Mouse (Mus musculus): Measurements from ENCODE around the gene Ern1. TPM values are rescaled to one million over a fixed set of nuclear protein-coding genes. Genes with fewer than 3 reads are reported as not detected.

Gene Ern1
- polyA plus RNA-seq, 1 experiment from 2014 or later: 3.9 TPM

- no peaks in the 10 kb centered on the region for H3K27me3 ChIP-seq (replicated peaks)
- ATAC-seq (ENCODE audit: extremely low read depth, insufficient number of reproducible peaks, low FRiP score, low TSS enrichment): no peak
- H3K27ac ChIP-seq (replicated peaks): no peak overlapping the region
- no peaks in the 10 kb centered on the region for H3K9me3 ChIP-seq
- no peak overlapping the region for H3K4me3 ChIP-seq
- WGBS: 74% methylated on average over 9 of the region's 9 CpGs
- H3K4me2 ChIP-seq: no peak overlapping the region
- H3K36me3 ChIP-seq: no peaks in the 10 kb centered on the region
- H3K9ac ChIP-seq: no peak overlapping the region
- H3K4me1 ChIP-seq: peaks cover 12% of the 10 kb centered on the region
These were observed 7.8 kb downstream of the Ern1 start for GRCm38 (mm10) chr11:106479619-106480529.

- ATAC-seq (ENCODE audit: extremely low read depth, insufficient number of reproducible peaks, low FRiP score, low TSS enrichment): no peak
- no peak overlapping the region for H3K9ac ChIP-seq
- WGBS: 46% methylated on average over 1 of the region's 1 CpGs
- H3K27me3 ChIP-seq (replicated peaks): no peaks in the 10 kb centered on the region
- no peak overlapping the region for H3K4me2 ChIP-seq
- no peak overlapping the region for H3K27ac ChIP-seq (replicated peaks)
- H3K4me1 ChIP-seq: peaks cover 13% of the 10 kb centered on the region
- H3K4me3 ChIP-seq: no peak overlapping the region
- no peaks in the 10 kb centered on the region for H3K9me3 ChIP-seq
- no peaks in the 10 kb centered on the region for H3K36me3 ChIP-seq
These were observed 8.9 kb downstream of the Ern1 start for GRCm38 (mm10) chr11:106478745-106479144.

- WGBS: 85% methylated on average over 3 of the region's 4 CpGs
- peaks cover 16% of the 10 kb centered on the region for H3K4me1 ChIP-seq
- no peaks in the 10 kb centered on the region for H3K36me3 ChIP-seq
- H3K4me2 ChIP-seq: no peak overlapping the region
- ATAC-seq (ENCODE audit: extremely low read depth, insufficient number of reproducible peaks, low FRiP score, low TSS enrichment): no peak
- no peak overlapping the region for H3K27ac ChIP-seq (replicated peaks)
- H3K27me3 ChIP-seq (replicated peaks): no peaks in the 10 kb centered on the region
- H3K9me3 ChIP-seq: no peaks in the 10 kb centered on the region
- no peak overlapping the region for H3K4me3 ChIP-seq
- H3K9ac ChIP-seq: no peak overlapping the region
These were observed 10.0 kb downstream of the Ern1 start for GRCm38 (mm10) chr11:106477505-106478160.

DNA sequence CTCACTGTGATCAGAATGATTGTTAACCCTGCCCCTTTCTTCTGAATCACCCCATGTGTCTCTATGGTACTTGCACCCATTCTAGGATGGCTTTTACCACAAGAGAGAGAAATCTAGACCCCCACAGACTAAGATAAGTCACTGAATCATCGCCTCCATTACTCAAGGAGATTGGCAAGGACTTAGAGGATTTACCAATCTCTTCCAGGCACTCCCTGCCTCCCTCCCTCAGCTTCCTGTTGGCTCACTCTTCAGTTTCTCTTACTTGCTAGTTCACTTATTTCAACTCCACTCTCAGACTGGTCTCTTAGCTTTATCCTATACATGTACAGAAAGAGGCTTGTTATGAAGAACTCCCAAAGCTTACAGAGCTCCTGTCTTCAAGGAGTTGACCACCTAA, 12.3 kb downstream of the Ern1 start:
- Histone ChIP-seq H3K4me3 (no peak overlapping the region), H3K9ac (no peak overlapping the region), H3K27me3 (replicated peaks) (no peaks in the 10 kb centered on the region), H3K9me3 (no peaks in the 10 kb centered on the region), H3K36me3 (no peaks in the 10 kb centered on the region), H3K27ac (replicated peaks) (no peak overlapping the region), H3K4me1 (peaks cover 17% of the 10 kb centered on the region), H3K4me2 (no peak overlapping the region)
- WGBS: 43% methylated on average over 1 of the region's 1 CpGs
- ATAC-seq (ENCODE audit: extremely low read depth, insufficient number of reproducible peaks, low FRiP score, low TSS enrichment): no peak

- no peaks in the 10 kb centered on the region for H3K9me3 ChIP-seq
- peaks cover 17% of the 10 kb centered on the region for H3K4me1 ChIP-seq
- H3K4me3 ChIP-seq: no peak overlapping the region
- H3K4me2 ChIP-seq: no peak overlapping the region
- no peaks in the 10 kb centered on the region for H3K36me3 ChIP-seq
- H3K27me3 ChIP-seq (replicated peaks): no peaks in the 10 kb centered on the region
- 74% methylated on average over 1 of the region's 1 CpGs for WGBS
- no peak for ATAC-seq (ENCODE audit: extremely low read depth, insufficient number of reproducible peaks, low FRiP score, low TSS enrichment)
- no peak overlapping the region for H3K27ac ChIP-seq (replicated peaks)
- H3K9ac ChIP-seq: no peak overlapping the region
These were observed 16.0 kb downstream of the Ern1 start for GRCm38 (mm10) chr11:106471629-106472028.

DNA sequence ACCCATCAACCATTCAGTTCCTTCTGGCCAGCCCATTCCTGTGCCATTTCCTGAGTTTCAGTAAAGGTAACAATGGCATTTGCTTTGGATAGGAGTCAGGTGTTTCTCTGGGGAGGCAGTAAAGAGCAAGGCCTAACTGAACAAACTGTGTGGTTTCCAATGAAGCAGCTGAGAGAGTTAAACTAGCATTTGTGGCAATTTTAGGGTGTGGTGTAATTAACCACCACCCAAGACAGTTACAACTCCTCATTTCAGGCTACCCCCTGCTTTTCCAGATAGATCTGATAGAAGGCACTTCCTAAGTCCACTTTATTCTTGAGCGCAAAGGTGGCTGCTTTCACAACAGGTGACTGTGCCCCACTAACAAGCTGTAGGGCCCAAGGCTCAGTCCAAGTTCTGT, 19.1 kb downstream of the Ern1 start:
- Histone ChIP-seq H3K36me3 (no peaks in the 10 kb centered on the region), H3K9me3 (no peaks in the 10 kb centered on the region), H3K4me2 (no peak overlapping the region), H3K27ac (replicated peaks) (no peak overlapping the region), H3K9ac (no peak overlapping the region), H3K27me3 (replicated peaks) (no peaks in the 10 kb centered on the region), H3K4me3 (no peak overlapping the region), H3K4me1 (peaks cover 13% of the 10 kb centered on the region; the same call in 1 of the 2 replicates)
- no peak for ATAC-seq (ENCODE audit: extremely low read depth, insufficient number of reproducible peaks, low FRiP score, low TSS enrichment)
- 88% methylated on average over 1 of the region's 1 CpGs for WGBS

DNA sequence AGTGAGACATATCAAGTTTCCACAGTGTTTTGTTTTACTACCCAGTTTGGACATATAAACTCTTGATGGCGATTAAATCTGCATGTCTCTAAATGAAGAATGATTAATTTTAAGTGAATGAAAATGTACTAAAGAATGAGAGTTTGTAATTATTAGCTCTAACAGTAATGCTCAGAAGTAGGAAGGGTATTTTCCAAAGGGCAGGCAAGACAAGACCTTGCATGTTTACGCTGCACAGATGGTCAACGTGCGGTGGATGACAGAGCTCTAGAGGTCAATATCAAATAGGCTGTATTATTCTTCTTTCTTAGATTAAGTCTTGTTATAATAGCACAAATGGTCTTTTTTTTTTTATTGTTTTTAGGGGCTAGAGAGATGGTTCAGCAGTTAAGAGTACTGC, 21.7 kb downstream of the Ern1 start:
- H3K27ac ChIP-seq (replicated peaks): no peak overlapping the region
- H3K9me3 ChIP-seq: no peaks in the 10 kb centered on the region
- H3K27me3 ChIP-seq (replicated peaks): no peaks in the 10 kb centered on the region
- no peak overlapping the region for H3K4me3 ChIP-seq
- H3K9ac ChIP-seq: no peak overlapping the region
- no peak overlapping the region for H3K4me2 ChIP-seq
- H3K4me1 ChIP-seq: peaks cover 20% of the 10 kb centered on the region
- ATAC-seq (ENCODE audit: extremely low read depth, insufficient number of reproducible peaks, low FRiP score, low TSS enrichment): no peak
- 85% methylated on average over 4 of the region's 4 CpGs for WGBS
- no peaks in the 10 kb centered on the region for H3K36me3 ChIP-seq

DNA sequence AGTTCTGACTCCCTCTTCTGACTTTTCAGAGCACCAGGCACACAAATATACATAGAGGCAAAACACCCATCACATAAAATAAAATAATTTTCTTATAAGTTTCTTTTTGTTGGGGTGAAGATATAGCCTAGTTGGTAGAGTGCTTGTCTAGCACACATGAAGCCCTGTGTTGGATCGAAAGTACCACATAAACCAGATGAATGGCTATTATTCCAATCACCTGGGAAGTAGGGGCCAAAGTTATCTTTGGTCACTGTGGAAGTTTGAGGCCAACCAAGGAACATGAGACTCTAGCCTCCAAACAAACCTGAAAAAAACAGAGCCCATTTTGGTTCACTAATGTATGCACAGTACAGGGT, 22.1 kb downstream of the Ern1 start:
- WGBS: 82% methylated on average over 1 of the region's 1 CpGs
- no peak for ATAC-seq (ENCODE audit: extremely low read depth, insufficient number of reproducible peaks, low FRiP score, low TSS enrichment)
- H3K9ac ChIP-seq: no peak overlapping the region
- no peaks in the 10 kb centered on the region for H3K36me3 ChIP-seq
- H3K4me2 ChIP-seq: no peak overlapping the region
- no peak overlapping the region for H3K4me3 ChIP-seq
- H3K9me3 ChIP-seq: no peaks in the 10 kb centered on the region
- H3K27me3 ChIP-seq (replicated peaks): no peaks in the 10 kb centered on the region
- peaks cover 20% of the 10 kb centered on the region for H3K4me1 ChIP-seq
- no peak overlapping the region for H3K27ac ChIP-seq (replicated peaks)

DNA sequence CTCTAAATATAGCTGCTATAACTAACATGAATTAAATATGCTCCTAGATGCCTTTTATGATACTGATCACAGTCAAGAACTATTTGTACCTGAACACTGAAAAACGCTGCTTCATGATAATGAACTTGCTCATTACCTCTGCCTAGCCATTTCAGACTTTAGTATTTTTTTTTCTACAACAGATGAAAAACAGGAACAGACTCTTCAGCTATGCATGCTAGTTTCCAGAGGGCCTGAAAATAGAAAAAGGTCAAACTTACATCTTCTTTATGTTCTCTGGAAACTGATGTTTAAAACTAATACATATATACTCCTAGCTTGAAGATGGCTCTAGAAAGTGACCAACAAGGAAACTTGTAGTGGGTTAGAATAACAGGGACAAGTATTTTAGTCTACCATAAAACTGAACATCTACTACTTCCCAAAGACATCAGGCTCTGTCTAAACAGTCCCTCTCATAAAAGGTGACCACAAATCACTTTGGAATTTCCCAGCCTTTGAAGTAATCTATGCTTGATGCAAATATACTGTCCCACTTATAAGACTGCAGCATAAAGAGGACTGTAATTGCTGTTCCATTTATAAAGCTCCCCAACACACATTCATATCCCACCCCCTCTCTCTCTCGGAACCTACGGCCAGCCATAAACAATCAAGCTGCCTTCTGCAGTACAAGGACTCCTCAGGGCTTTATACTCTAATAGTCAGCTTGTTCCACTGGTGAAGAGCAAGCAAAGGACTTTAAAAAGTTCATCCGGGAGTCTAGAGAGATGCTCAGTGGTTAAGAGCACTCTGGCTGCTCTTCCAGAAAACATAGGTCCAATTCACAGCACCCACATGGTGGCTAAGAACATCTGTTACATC, 22.7 kb downstream of the Ern1 start:
- Histone ChIP-seq H3K9ac (no peak overlapping the region), H3K4me3 (no peak overlapping the region)
- 80% methylated on average over 4 of the region's 4 CpGs for WGBS

DNA sequence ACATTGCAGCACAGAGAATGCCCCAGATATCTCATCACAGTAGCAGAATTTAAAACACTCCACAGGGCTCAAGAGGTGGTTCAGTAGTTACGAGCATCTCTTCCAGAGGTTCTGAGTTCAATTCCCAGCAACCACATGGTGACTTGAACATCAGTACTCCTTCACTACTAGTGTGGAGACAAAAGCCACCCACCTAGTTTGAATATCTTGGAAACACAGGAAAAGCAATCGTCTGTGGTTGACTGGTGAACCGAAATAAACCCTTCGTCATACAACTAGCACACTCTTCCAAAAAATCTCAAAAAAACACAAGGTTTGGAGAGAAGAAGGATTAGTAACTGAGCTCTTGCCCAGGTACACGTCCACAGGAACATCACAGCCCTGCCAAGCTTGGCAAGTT, 23.8 kb downstream of the Ern1 start:
- WGBS: 75% methylated on average over 5 of the region's 5 CpGs
- Histone ChIP-seq H3K4me2 (no peak overlapping the region), H3K27me3 (replicated peaks) (no peaks in the 10 kb centered on the region), H3K9me3 (no peaks in the 10 kb centered on the region), H3K9ac (no peak overlapping the region), H3K36me3 (no peaks in the 10 kb centered on the region), H3K27ac (replicated peaks) (no peak overlapping the region), H3K4me3 (no peak overlapping the region), H3K4me1 (peaks cover 23% of the 10 kb centered on the region)
- ATAC-seq (ENCODE audit: extremely low read depth, insufficient number of reproducible peaks, low FRiP score, low TSS enrichment): no peak

More for the DNA sequence above, 22.7 kb downstream of the Ern1 start:
- Histone ChIP-seq H3K27ac (replicated peaks) (no peak overlapping the region), H3K36me3 (no peaks in the 10 kb centered on the region), H3K27me3 (replicated peaks) (no peaks in the 10 kb centered on the region), H3K9me3 (no peaks in the 10 kb centered on the region), H3K4me1 (peaks cover 20% of the 10 kb centered on the region), H3K4me2 (no peak overlapping the region)
- ATAC-seq (ENCODE audit: extremely low read depth, insufficient number of reproducible peaks, low FRiP score, low TSS enrichment): no peak

- Histone ChIP-seq H3K9ac (no peak overlapping the region), H3K4me1 (peaks cover 30% of the 10 kb centered on the region), H3K27me3 (replicated peaks) (no peaks in the 10 kb centered on the region), H3K36me3 (no peaks in the 10 kb centered on the region), H3K4me2 (no peak overlapping the region), H3K27ac (replicated peaks) (peak overlapping the region; percentile 40; the same call in 1 of the 2 replicates), H3K9me3 (no peaks in the 10 kb centered on the region), H3K4me3 (no peak overlapping the region)
- WGBS: 50% methylated on average over 3 of the region's 3 CpGs
- ATAC-seq (ENCODE audit: extremely low read depth, insufficient number of reproducible peaks, low FRiP score, low TSS enrichment): no peak
These were observed 25.3 kb downstream of the Ern1 start for GRCm38 (mm10) chr11:106462309-106462708.

Data from heart, embryonic 13.5 days (tissue).